Mouse (Mus musculus) testis, postnatal 10 days (tissue): ENCODE measurements at regions not wholly inside any gene's neighbourhood (a gene's known extent, or its start where the extent isn't known, plus 50 kb on each side); places are given as distances from the start of the nearest gene placed in this dataset.

Experiments
- DNase-seq: peaks from one replicate; pipeline ENCODE4 v3.0.0; 2021; ENCODE audit warnings: low spot score

DNA sequence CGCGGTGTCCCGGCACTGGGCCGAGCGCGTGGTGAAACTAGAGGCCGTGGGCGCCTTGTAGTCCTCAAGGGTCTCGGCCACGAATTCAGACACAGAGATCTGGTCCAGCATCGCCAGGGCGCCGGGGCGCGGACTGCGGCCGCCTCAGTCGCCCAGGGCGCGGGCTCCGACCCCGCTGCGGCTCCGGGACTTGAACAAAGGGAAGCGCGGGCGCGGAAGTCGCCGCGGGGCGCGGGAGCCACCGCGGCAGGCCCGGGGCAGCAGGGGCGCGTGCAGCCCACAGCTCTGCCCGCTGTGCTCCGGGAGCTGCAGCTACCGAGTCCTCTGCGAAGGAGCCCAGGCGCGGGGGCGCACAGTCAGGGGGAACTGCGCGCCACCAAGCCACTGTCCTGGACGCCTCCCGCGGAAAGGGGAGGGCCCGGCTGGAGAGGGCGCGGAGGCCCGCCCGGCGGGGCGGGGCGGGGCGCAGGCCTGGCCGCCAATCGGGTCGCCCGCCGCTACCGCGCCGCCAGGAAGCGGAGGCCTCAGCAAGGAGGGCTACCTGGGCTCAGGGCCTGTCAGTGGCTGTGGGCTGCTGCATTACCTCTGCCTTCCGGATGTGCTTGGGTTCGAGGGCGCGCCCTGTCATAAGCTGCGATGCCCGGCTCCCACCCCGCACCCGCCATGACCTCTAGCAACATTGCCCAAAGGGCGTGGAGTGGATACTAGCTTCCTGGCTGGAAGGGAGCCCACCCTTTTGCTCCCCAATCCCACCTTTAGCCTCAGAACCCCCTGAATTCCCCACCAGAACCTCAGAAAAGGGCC lies 155.2 kb upstream of the 9030624G23Rik start:
- peak; percentile 42 for DNase-seq
